Mouse (Mus musculus): Measurements from ENCODE around the gene Phpt1.

DNA sequence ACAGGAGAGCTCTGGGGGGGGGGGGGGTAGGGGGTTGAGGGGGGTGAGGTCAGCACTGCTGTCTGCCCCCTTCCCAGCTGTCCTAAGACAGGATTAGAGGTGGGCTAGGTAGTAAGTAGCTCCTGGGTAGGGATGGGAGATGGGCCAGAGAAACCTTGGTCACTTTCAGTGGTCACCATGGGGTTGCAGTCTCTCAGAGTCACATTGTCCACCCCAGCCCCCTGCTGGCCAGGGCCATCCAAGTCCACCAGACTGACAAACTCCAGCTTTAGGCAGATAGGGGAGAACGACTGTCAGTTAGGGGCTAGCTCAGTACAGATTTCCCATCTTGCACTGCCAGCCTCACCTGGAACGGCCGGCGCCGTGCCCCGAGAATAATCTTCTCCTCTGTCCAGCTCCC, 8.5 kb downstream of the Phpt1 start:
- TF ChIP-seq ZC3H11A (IDR thresholded peaks at IDR 0.05; ENCODE audit: low read depth, low read length): no peak
- no peak for TF ChIP-seq MAX (IDR thresholded peaks at IDR 0.05; ENCODE audit: low read length)
- no peak for TF ChIP-seq POLR2A (IDR thresholded peaks at IDR 0.05; ENCODE audit: control insufficient read depth in 1 of 2, insufficient read depth in 1 of 2, low read depth in 1 of 2, low read length in 2 of 2, poor library complexity in 1 of 2)
- no peak for TF ChIP-seq UBTF (IDR thresholded peaks at IDR 0.05; ENCODE audit: borderline replicate concordance, insufficient read depth, low read depth, low read length)
- no peak; a peak in 1 of 6 replicates for TF ChIP-seq CTCF (IDR thresholded peaks at IDR 0.05 in 2 of 3, conservative IDR thresholded peaks at IDR 0.05 in 1 of 3; ENCODE audit: control insufficient read depth in 1 of 3, insufficient read depth in 1 of 3, low read depth in 2 of 3, low read length in 3 of 3, poor library complexity in 1 of 3, severe bottlenecking in 1 of 3)
- no peak for TF ChIP-seq MXI1 (IDR thresholded peaks at IDR 0.05; ENCODE audit: low read depth, low read length)
- TF ChIP-seq E2F4 (IDR thresholded peaks at IDR 0.05; ENCODE audit: borderline replicate concordance, low read depth, low read length): no peak
- TF ChIP-seq USF1 (IDR thresholded peaks at IDR 0.05; ENCODE audit: low read depth, low read length): no peak
- TF ChIP-seq TCF12 (IDR thresholded peaks at IDR 0.05; ENCODE audit: low read depth, low read length): no peak
- no peak for TF ChIP-seq MEF2A (IDR thresholded peaks at IDR 0.05; ENCODE audit: extremely low read depth, insufficient replicate concordance, low read depth, low read length, poor library complexity, severe bottlenecking)
- TF ChIP-seq JUND (IDR thresholded peaks at IDR 0.05; ENCODE audit: low read depth, low read length): no peak
- TF ChIP-seq USF2 (IDR thresholded peaks at IDR 0.05; ENCODE audit: borderline replicate concordance in 1 of 2, insufficient read depth in 1 of 2, low read depth in 1 of 2, low read length in 2 of 2): no peak
- no peak for TF ChIP-seq EP300 (IDR thresholded peaks at IDR 0.05; ENCODE audit: low read depth in 1 of 2, low read length in 2 of 2)
